Mouse (Mus musculus) forebrain, embryonic 14.5 days (tissue): Measurements from ENCODE around the gene Gm48552. TPM values are rescaled to one million over a fixed set of nuclear protein-coding genes. Genes with fewer than 3 reads are reported as not detected.

Source experiments
- ATAC-seq: fragments of 200-750 bp; cut with Nextera tagmentation; 2 replicates; pipeline ENCODE4 v1.8.0; 2017; ENCODE audit warnings: mild to moderate bottlenecking, moderate library complexity
- DNase-seq: peaks from one replicate; pipeline ENCODE4 v3.0.0-alpha.2; 2015; ENCODE audit warnings: low spot score
- H3K27ac ChIP-seq: fragments of 300-500 bp; sonication (generic); 2 replicates; pipeline ENCODE4 v1.5.1; 2014; ENCODE audit warnings: low read depth, mild to moderate bottlenecking, control low read depth, low read length, moderate library complexity
- H3K27me3 ChIP-seq: fragments of 300-500 bp; sonication (generic); replicated peaks from 2 replicates; pipeline ENCODE4 v1.6.1; 2014; ENCODE audit warnings: low read length, control low read depth, mixed read lengths; ENCODE audit not compliant: control insufficient read depth, insufficient read depth
- H3K36me3 ChIP-seq: fragments of 300-500 bp; sonication (generic); 2 replicates; pipeline ENCODE4 v1.6.1; 2014; ENCODE audit warnings: low read length, control low read depth; ENCODE audit not compliant: control insufficient read depth, insufficient read depth
- H3K4me1 ChIP-seq: fragments of 300-500 bp; sonication (generic); 2 replicates; pipeline ENCODE4 v1.6.1; 2014; ENCODE audit warnings: antibody characterized with exemption, low read length, control low read depth; ENCODE audit not compliant: control insufficient read depth, insufficient read depth
- H3K4me2 ChIP-seq: fragments of 300-500 bp; sonication (generic); 2 replicates; pipeline ENCODE4 v1.6.1; 2014; ENCODE audit warnings: mild to moderate bottlenecking, control low read depth, low read length
- H3K4me3 ChIP-seq: fragments of 300-500 bp; sonication (generic); 2 replicates; pipeline ENCODE4 v1.5.1; 2014; ENCODE audit warnings: low read depth, low read length, control low read depth
- H3K9ac ChIP-seq: fragments of 300-500 bp; sonication (generic); 2 replicates; pipeline ENCODE4 v1.6.1; 2014; ENCODE audit warnings: mild to moderate bottlenecking, low read length, control low read depth, moderate library complexity
- H3K9me3 ChIP-seq: fragments of 300-500 bp; sonication (generic); replicated peaks from 2 replicates; pipeline ENCODE4 v1.6.1; 2016; ENCODE audit warnings: low read length, control low read depth, mixed read lengths; ENCODE audit not compliant: control insufficient read depth
- WGBS: fragments of 180-500 bp; shearing (Covaris S2); extraction: QIAGEN DNeasy Blood & Tissue Kit; methylation state at CpG from one replicate; pipeline ENCODE4 v1.1.7; 2014; 5-methylcytosine and 5-hydroxymethylcytosine counted together
- polyA plus RNA-seq: library from polyadenylated mRNA; unstranded; fragments of >200 nt; fragmentation: Nextera tagmentation; extraction: Ambion mirVana; gene quantifications from 2 replicates; pipeline ENCODE4 v1.2.1, GENCODE M21; 2014

Gm48552 gene
- polyA plus RNA-seq, 1 experiment from 2014 or later = 0.65 TPM

DNA sequence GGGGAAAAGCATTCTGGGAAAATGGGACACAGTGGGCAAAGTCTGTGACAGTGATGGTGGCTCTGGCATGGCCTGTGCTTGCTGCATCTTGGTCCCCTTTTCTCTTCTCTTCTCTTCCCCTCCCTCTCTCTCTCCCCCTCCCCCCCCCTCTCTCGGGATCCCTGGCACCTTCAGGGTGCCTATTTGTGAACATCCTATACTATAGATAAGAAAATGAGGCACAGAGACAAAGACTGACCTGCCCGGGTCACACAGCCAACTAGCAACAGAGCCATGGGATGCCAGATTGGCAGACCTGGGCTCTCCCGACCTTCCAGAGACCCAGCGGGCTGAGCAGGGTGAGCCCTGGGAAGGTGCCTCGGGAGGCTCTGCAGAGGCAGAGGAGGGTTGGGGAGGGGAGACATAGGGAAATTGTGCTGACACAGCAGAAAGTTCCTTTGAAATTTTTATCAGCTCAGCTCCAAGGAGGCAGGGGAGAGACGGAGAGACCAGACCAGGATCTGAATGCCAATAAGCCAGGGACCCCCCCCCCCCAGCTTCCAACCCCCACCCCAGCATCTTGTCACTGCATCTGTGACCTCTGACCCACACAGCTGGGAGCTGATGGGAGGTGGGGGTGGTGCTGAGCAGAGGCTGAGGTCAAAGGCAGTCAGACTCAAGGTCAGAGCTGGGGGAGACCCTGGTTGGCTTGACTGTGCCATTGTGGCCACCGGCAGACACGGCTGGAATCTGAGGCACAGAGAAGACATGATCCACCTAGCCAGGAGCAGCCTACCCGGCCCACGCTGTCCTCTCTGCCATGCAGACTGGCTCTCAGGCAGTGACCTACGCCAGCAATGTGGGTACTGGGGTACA is 29.6 kb downstream of the Gm48552 start:
- no peaks in the 10 kb centered on the region for H3K9me3 ChIP-seq
- no peak overlapping the region for H3K9ac ChIP-seq
- 46% methylated on average over 11 of the region's 11 CpGs for whole genome bisulfite sequencing
- peak; percentile 49 for DNase-seq
- no peaks in the 10 kb centered on the region for H3K27me3 ChIP-seq
- H3K27ac ChIP-seq = peak overlapping the region; percentile 5; the same call in 1 of the 2 replicates
- H3K36me3 ChIP-seq = peaks cover 15% of the 10 kb centered on the region
- H3K4me2 ChIP-seq = no peak overlapping the region
- H3K4me3 ChIP-seq = no peak overlapping the region
- no peak for ATAC-seq
- H3K4me1 ChIP-seq = peaks cover 34% of the 10 kb centered on the region

DNA sequence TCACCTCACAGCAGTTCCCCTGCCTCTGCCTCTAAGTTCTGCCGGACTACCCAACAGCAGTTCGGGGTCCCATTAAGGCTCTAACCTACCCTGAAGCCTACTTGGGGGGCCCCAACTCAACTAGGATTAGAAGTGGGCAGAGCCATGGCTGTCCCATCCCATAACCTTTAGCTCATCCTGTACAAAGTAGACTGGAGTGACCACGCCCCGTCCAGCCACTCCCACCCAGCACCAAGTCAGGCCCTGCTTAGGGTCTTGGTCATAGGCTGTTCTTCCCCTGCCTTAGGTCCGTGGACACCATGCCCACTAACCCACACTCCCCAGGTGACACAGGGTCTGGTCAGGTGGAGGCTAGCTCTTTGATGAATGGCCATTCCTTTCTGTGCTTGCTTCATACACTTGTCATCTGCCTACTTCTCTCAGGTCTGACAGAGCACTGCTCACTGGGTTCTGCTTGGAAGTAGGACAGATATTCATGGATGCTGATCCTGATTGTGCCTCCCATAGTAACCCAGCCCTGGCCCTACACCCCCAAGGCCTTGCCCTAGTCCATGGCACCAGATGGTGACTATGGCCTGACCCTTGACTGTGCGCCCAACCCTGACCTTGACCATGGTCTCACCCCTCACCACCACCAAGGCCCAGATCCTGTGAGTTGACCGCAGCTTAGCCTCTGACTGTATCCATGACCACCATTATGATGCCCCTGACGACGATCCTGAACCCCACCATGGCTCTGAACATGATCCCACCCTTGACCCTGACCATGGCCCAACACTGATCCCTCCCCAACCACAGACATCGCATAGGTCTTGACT is 30.5 kb downstream of the Gm48552 start:
- peaks cover 30% of the 10 kb centered on the region for H3K4me1 ChIP-seq
- DNase-seq = no peak
- H3K27me3 ChIP-seq = no peaks in the 10 kb centered on the region
- H3K4me3 ChIP-seq = no peak overlapping the region
- H3K27ac ChIP-seq = no peak overlapping the region
- H3K4me2 ChIP-seq = no peak overlapping the region
- no peaks in the 10 kb centered on the region for H3K9me3 ChIP-seq
- H3K36me3 ChIP-seq = peaks cover 15% of the 10 kb centered on the region
- WGBS = 94% methylated on average over 10 of the region's 10 CpGs
- no peak for ATAC-seq
- H3K9ac ChIP-seq = no peak overlapping the region

DNA sequence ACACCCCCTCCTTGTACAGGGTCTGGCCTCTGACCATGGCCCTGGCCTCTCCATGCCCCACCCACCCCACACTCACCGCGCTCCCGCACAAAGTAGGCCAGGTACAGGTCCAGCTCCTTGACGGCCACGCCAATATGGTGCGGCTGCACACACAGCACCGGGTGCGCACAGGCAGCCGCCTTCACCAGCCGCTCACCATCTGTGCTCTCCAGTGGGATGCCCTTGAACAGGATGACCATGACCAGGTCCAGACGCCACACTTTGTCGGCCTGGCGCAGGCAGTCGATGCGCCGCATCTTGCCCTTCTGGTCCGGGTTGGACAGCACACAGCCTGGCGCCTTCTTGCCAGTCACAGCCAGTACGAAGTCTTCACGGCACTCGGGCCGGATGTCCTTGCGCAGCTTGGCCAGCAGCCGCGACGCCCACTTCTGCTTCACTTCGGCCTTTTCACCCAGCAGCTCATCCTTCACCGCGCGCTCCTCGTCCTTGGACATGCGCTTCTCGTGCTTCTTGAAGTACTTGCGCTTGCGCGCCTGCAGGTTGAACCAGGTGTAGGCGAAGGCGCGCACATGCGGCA is 31.5 kb downstream of the Gm48552 start:
- no peak for ATAC-seq
- H3K36me3 ChIP-seq = peaks cover 15% of the 10 kb centered on the region
- no peaks in the 10 kb centered on the region for H3K27me3 ChIP-seq
- H3K9me3 ChIP-seq = no peaks in the 10 kb centered on the region
- peaks cover 32% of the 10 kb centered on the region for H3K4me1 ChIP-seq
- no peak overlapping the region for H3K4me2 ChIP-seq
- DNase-seq = no peak
- H3K27ac ChIP-seq = no peak overlapping the region
- no peak overlapping the region for H3K9ac ChIP-seq
- 90% methylated on average over 40 of the region's 40 CpGs for WGBS
- H3K4me3 ChIP-seq = no peak overlapping the region

DNA sequence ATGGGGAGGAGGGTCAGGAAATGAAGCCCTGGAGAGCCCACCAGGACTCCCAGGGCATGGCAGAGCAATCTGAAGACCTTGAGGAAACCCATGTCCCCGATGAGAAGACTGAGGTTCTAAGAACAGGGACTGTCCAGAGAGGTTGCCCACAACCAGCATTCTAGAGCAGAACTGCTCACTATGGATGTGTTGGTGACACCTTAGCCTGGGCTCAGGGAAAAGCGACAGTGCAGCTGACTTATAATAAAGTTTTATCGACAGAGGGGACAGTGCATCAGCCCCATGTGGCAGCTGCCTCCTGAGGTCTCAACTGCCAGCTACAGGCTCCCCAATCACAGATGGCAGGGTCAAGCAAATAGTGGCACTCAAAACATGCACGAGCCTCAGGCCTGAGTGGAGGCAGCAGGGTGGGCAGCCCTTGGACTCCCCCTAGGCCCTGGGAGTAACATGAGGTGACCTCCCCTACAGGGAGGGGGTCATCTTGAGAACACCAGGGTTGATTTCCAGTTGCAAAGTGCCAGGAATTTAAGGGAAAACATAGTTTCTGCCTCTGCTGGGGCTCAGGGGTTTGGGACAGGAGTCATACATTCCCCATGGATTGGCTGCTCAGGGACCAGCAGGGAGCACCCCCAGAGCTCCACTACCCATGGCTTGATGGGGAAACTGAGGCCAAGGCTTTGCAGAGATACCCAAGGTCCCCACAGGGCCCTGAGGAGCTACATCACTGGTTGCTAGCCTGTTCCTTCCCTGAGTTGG is 32.4 kb downstream of the Gm48552 start:
- 70% methylated on average over 4 of the region's 4 CpGs for WGBS
- no peak overlapping the region for H3K4me2 ChIP-seq
- DNase-seq = no peak
- H3K4me1 ChIP-seq = peaks cover 30% of the 10 kb centered on the region
- ATAC-seq = no peak
- no peak overlapping the region for H3K9ac ChIP-seq
- H3K27ac ChIP-seq = no peak overlapping the region
- no peaks in the 10 kb centered on the region for H3K27me3 ChIP-seq
- H3K36me3 ChIP-seq = peaks cover 15% of the 10 kb centered on the region
- H3K4me3 ChIP-seq = no peak overlapping the region
- H3K9me3 ChIP-seq = no peaks in the 10 kb centered on the region

DNA sequence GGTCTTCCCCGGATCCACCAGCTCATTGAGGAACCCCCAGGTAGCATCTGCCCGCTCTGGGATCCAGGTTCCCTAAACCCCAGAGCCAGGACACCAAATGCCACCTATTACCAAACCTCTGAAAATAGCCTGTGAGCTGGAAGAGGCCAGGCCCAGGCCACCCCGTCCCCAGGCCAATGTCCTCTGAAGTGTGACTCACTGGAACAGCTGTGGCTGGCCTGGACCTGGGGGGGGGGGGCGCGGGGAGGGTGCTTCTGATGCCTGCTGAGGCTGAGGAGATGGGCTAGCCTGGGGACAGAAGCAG is 32.9 kb downstream of the Gm48552 start:
- ATAC-seq (no peak), DNase-seq (no peak)
- 87% methylated on average over 5 of the region's 5 CpGs for WGBS
- Histone ChIP-seq H3K4me3 (no peak overlapping the region), H3K27me3 (no peaks in the 10 kb centered on the region), H3K9ac (no peak overlapping the region), H3K4me2 (no peak overlapping the region), H3K27ac (no peak overlapping the region), H3K36me3 (peaks cover 15% of the 10 kb centered on the region), H3K9me3 (no peaks in the 10 kb centered on the region), H3K4me1 (peaks cover 32% of the 10 kb centered on the region)

DNA sequence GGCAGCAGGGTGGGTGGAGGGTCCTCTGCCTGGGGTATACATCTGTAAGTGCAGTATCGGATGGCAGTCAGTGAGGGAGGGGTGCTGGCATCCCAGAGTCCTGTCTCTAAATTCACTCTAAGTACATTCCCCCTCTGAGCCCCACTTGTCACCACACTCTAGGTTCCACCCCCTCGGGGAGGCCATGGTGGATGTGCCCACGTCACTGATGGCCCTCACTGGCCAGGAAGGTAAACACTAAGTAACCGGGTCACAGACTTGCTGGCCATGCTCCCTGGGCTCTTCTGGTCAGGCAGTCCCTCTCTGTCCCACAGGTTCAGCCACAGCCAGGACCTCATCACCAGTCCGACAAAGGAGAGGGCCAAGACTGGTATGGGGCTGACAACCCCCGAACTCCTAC is 33.4 kb downstream of the Gm48552 start:
- peaks cover 15% of the 10 kb centered on the region for H3K36me3 ChIP-seq
- no peaks in the 10 kb centered on the region for H3K27me3 ChIP-seq
- ATAC-seq (no peak), DNase-seq (no peak)
- H3K27ac ChIP-seq = no peak overlapping the region
- WGBS = 87% methylated on average over 6 of the region's 6 CpGs
- no peak overlapping the region for H3K9ac ChIP-seq
- no peaks in the 10 kb centered on the region for H3K9me3 ChIP-seq
- H3K4me2 ChIP-seq = no peak overlapping the region
- H3K4me1 ChIP-seq = peaks cover 31% of the 10 kb centered on the region
- no peak overlapping the region for H3K4me3 ChIP-seq

DNA sequence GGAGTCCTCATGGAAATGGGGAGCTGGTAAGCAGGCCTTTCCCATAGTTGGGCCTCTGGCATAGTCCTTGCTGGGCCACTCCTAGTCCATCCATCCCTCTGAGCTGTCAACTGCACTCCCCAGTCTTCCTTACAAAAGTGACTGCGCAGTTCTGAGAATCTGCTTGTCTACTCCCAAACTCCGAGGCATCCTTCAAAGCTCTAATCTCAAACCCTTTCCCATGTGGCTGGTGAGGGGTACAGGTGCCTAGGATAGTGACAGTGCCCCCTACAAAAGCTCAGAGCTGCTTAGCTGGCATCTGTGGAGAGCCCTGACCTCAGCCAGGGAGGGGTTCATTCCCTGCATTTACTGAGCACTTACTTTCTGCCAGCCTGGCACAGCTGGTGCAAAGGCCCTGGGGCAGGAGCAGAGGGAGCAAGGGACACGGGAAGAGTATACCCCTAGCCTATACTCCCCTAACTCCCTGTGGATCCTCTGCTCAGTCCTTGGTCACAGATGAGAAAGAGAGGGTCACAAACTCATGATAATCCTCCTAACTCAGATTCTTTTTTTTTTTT is 33.9 kb downstream of the Gm48552 start:
- ATAC-seq (no peak), DNase-seq (no peak)
- H3K4me1 ChIP-seq = peaks cover 25% of the 10 kb centered on the region
- H3K27me3 ChIP-seq = 0 out of 2 replicates have a peak, but pooled peaks cover under 1% of the 10 kb centered on the region
- no peaks in the 10 kb centered on the region for H3K9me3 ChIP-seq
- no peak overlapping the region for H3K4me3 ChIP-seq
- no peak overlapping the region for H3K27ac ChIP-seq
- WGBS = 87% methylated on average over 3 of the region's 3 CpGs
- H3K36me3 ChIP-seq = peaks cover 15% of the 10 kb centered on the region
- no peak overlapping the region for H3K4me2 ChIP-seq
- no peak overlapping the region for H3K9ac ChIP-seq

DNA sequence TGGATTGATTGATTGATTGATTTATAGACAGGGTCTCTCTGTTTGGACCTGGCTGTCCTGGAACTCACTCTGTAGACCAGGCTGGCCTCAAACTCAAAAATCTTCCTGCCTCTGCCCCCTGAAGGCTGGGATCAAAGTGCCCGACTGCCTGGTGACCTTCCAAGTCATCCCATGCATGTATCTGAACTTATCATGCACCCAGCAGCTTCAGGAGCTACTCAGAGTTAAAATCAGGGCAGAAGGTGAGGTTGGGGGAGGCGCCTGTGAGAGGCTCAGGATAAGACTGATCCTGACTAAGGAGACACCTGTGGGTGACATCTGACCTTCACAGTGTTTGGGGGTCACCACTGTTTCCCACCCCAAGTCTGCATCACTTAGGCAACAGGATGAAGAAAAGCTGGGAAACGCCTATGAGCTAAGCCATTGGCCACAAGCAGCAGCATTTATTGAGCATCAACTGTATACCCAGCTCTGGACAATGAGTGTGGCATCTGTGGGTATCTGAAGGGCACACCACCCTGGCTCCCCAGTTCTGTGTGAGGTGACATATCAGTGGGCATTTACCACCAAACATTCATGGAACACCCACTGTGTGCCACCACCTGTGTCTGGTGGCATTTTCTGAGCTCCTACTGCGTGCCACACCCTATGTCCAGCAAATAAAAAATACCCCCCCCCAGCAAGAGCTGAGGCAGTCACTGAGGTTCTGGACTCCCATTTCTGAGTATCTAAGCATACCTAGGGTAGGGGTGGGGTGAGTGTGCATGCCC is 34.9 kb downstream of the Gm48552 start:
- Histone ChIP-seq H3K9ac (no peak overlapping the region; the same call in 1 of the 2 replicates), H3K4me1 (peaks cover 17% of the 10 kb centered on the region), H3K27me3 (0 out of 2 replicates have a peak, but pooled peaks cover 8% of the 10 kb centered on the region), H3K36me3 (peaks cover 15% of the 10 kb centered on the region), H3K27ac (peak overlapping the region; percentile 60; the same call in 1 of the 2 replicates), H3K9me3 (no peaks in the 10 kb centered on the region), H3K4me2 (0 out of 2 replicates have a peak overlapping the region, but pooled peaks have one; percentile 9), H3K4me3 (no peak overlapping the region)
- no peak for DNase-seq
- WGBS = 57% methylated on average over 4 of the region's 4 CpGs
- ATAC-seq = no peak
